Comparison of ENCODE assay signal across 43 mouse cellular contexts in genomic region chr14:50804683-50805082, GRCm38 (mm10). TPM values are rescaled to one million over a fixed set of nuclear protein-coding genes. Genes with fewer than 3 reads are reported as not detected.
DNase-seq lines count a peak whose midpoint lies in the region; ATAC-seq and TF ChIP-seq lines count a peak whose summit lies in the region.
"Had no signal": no experiment of that assay in that cellular context is flagged by ENCODE, and none has a peak within 500 bp of the region (broad histone marks: within the 10 kb centered on the region; RNA-seq: fewer than 3 reads in every experiment).

No protein-coding gene starts in this region.

- in situ Hi-C loops in ES-E14 (cut with MboI; ENCODE audit: low sequenced_read_pairs in 2 of 2, unreplicated experiment in 2 of 2): no loop called here

- no peak for TF ChIP-seq CTCF in C2C12 (IDR thresholded peaks at IDR 0.05; ENCODE audit: control insufficient read depth, insufficient read depth, insufficient read length)

- no peaks in the 10 kb centered on the region for H3K9me3 ChIP-seq in megakaryocyte, embryonic 14.5 days
- no peaks in the 10 kb centered on the region for H3K9me3 ChIP-seq in ES-E14 (ENCODE audit: control insufficient read depth, insufficient read depth, low read depth, low read length)
- H3K9me3 ChIP-seq: forebrain, embryonic 10.5 days; forebrain, embryonic 15.5 days; heart, embryonic 10.5 days; heart, embryonic 15.5 days; kidney, embryonic 15.5 days; neural tube, embryonic 15.5 days had no signal

- H3K79me2 ChIP-seq in C2C12 (ENCODE audit: control insufficient read depth, insufficient read depth): peaks cover 72% of the 10 kb centered on the region
- peaks cover 7% of the 10 kb centered on the region for H3K79me2 ChIP-seq in myocyte (ENCODE audit: control insufficient read depth, insufficient read depth)

- H3K79me3 ChIP-seq in C2C12 (ENCODE audit: low read depth): peaks cover 58% of the 10 kb centered on the region

- no peak for DNase-seq in ES-E14 (ENCODE audit: low read depth, low spot score)
- DNase-seq in cerebellum, postnatal 14 days: no peak
- no peak for DNase-seq in natural killer cell, adult 2 months (ENCODE audit: low spot score in 2 of 2)
- DNase-seq: adrenal gland, adult 2 months; adrenal gland, postnatal 36 days; B cell, adult 2 months; cerebellum, adult 8-10 months; cerebellum, postnatal 36 days; gastrocnemius, adult 2 months; kidney, adult 18-20 months; kidney, postnatal 36 days; lung, embryonic 14.5 days; lung, postnatal 14 days; right cerebral cortex, adult 18-20 months; spleen, adult 18-20 months; thymus, adult 2 months; thymus, postnatal 4 days had no signal

- H3ac ChIP-seq in C2C12 (ENCODE audit: control insufficient read depth, insufficient read length, low read depth) (peak overlapping the region; percentile 66), myocyte (ENCODE audit: control insufficient read depth, insufficient read length) (no peak overlapping the region)

- H3K4me1 ChIP-seq in megakaryocyte, embryonic 14.5 days: peaks cover 36% of the 10 kb centered on the region
- H3K4me1 ChIP-seq in ES-E14 (ENCODE audit: control insufficient read depth in 2 of 2, insufficient read depth in 2 of 2, low read length in 2 of 2, poor library complexity in 1 of 2): peaks cover 3 to 5% of the 10 kb centered on the region in 2 experiments; a peak in 3 of 4 replicates
- H3K4me1 ChIP-seq: heart, embryonic 10.5 days had no signal

- H3K27me3 ChIP-seq in megakaryocyte, embryonic 14.5 days (replicated peaks): no peaks in the 10 kb centered on the region
- H3K27me3 ChIP-seq in C2C12 (ENCODE audit: control insufficient read depth, insufficient read depth, insufficient read length) (no peaks in the 10 kb centered on the region), myocyte (ENCODE audit: control insufficient read depth, insufficient read depth, insufficient read length) (no peaks in the 10 kb centered on the region)
- H3K27me3 ChIP-seq: CH12.LX; forebrain, embryonic 15.5 days; heart, embryonic 15.5 days; kidney, embryonic 15.5 days; neural tube, embryonic 15.5 days had no signal

- peak overlapping the region; percentile 92 for H3K9ac ChIP-seq in ES-E14 (ENCODE audit: insufficient read depth, low read depth, low read length, poor library complexity, severe bottlenecking)
- H3K9ac ChIP-seq: forebrain, embryonic 15.5 days; heart, embryonic 15.5 days; kidney, embryonic 15.5 days; liver, embryonic 14.5 days; lung, embryonic 14.5 days; neural tube, embryonic 15.5 days had no signal

- H3K4me3 ChIP-seq in megakaryocyte, embryonic 14.5 days (replicated peaks): peak overlapping the region; percentile 92
- peak overlapping the region; percentile 37 for H3K4me3 ChIP-seq in C2C12 (ENCODE audit: insufficient read depth, poor library complexity, severe bottlenecking)
- H3K4me3 ChIP-seq in ES-E14 (ENCODE audit: insufficient read depth in 1 of 2, low read depth in 1 of 2, low read length in 2 of 2, poor library complexity in 1 of 2, severe bottlenecking in 1 of 2): peak overlapping the region; percentile 80 to 97
- peak overlapping the region; percentile 11 for H3K4me3 ChIP-seq in myocyte
- H3K4me3 ChIP-seq: forebrain, embryonic 10.5 days; forebrain, embryonic 15.5 days; gastrocnemius, adult 2 months; heart, embryonic 10.5 days; heart, embryonic 15.5 days; kidney, embryonic 15.5 days; layer of hippocampus, adult 2 months; neural tube, embryonic 15.5 days had no signal

- ATAC-seq in megakaryocyte, adult 5-6 weeks (ENCODE audit: poor library complexity, severe bottlenecking): no peak
- ATAC-seq: activated CD4-positive, CD25-positive, alpha-beta regulatory T cell, adult 4 months; forebrain, embryonic 15.5 days; hindbrain, embryonic 16.5 days had no signal

- peak overlapping the region; percentile 76; the same call in 1 of the 2 replicates for H3K27ac ChIP-seq in ES-E14 (ENCODE audit: insufficient read depth, low read depth, low read length, poor library complexity, severe bottlenecking)
- H3K27ac ChIP-seq: forebrain, embryonic 10.5 days; forebrain, embryonic 15.5 days; gastrocnemius, adult 2 months; heart, embryonic 10.5 days; heart, embryonic 15.5 days; kidney, embryonic 15.5 days; layer of hippocampus, adult 2 months; liver, embryonic 14.5 days; neural tube, embryonic 15.5 days had no signal

- H3K36me3 ChIP-seq in megakaryocyte, embryonic 14.5 days (replicated peaks; ENCODE audit: low read length): peaks cover 2% of the 10 kb centered on the region
- H3K36me3 ChIP-seq in C2C12 (ENCODE audit: control insufficient read depth, insufficient read depth) (peaks cover under 1% of the 10 kb centered on the region), ES-E14 (ENCODE audit: control insufficient read depth, insufficient read depth, low read length, poor library complexity, severe bottlenecking) (peaks cover 28% of the 10 kb centered on the region), myocyte (ENCODE audit: control insufficient read depth, insufficient read depth) (no peaks in the 10 kb centered on the region)
- H3K36me3 ChIP-seq: forebrain, embryonic 10.5 days; forebrain, embryonic 15.5 days; heart, embryonic 10.5 days; heart, embryonic 15.5 days; neural tube, embryonic 15.5 days had no signal

- no peak for TF ChIP-seq POLR2A in myocyte (IDR thresholded peaks at IDR 0.05; ENCODE audit: insufficient read length, low read depth)

- peak overlapping the region; percentile 66 for H3K4me2 ChIP-seq in myocyte (ENCODE audit: low read depth)
- H3K4me2 ChIP-seq: forebrain, embryonic 15.5 days; heart, embryonic 15.5 days; kidney, embryonic 15.5 days; lung, embryonic 14.5 days; midbrain, embryonic 11.5 days; neural tube, embryonic 15.5 days had no signal

TF ChIP-seq in C2C12, 6 proteins besides CTCF, POLR2A, EP300 and RAD21:
- no peak for TF ChIP-seq CEBPB (IDR thresholded peaks at IDR 0.05; ENCODE audit: low read depth)

TF ChIP-seq in ES-E14, 5 proteins besides CTCF, POLR2A, EP300 and RAD21:
- TF ChIP-seq ZC3H11A (IDR thresholded peaks at IDR 0.05; ENCODE audit: borderline replicate concordance, low read depth, low read length) (no peak), ZNF384 (IDR thresholded peaks at IDR 0.05; ENCODE audit: low read depth, low read length) (no peak), CHD2 (IDR thresholded peaks at IDR 0.05; ENCODE audit: low read depth, low read length) (no peak), HCFC1 (IDR thresholded peaks at IDR 0.05; ENCODE audit: borderline replicate concordance, insufficient read depth, low read length) (no peak), MAFK (IDR thresholded peaks at IDR 0.05; ENCODE audit: insufficient read depth, low read depth, low read length) (no peak)

TF ChIP-seq in myocyte, 11 proteins besides CTCF, POLR2A, EP300 and RAD21:
- no peak for TF ChIP-seq MYOD1 (IDR thresholded peaks at IDR 0.05; ENCODE audit: control insufficient read depth in 1 of 3, insufficient read length in 2 of 3, low read depth in 2 of 3)
- TF ChIP-seq POLR2AphosphoS2 (IDR thresholded peaks at IDR 0.05; ENCODE audit: insufficient read length, low read depth): no peak
- no peak for TF ChIP-seq CEBPB (IDR thresholded peaks at IDR 0.05; ENCODE audit: insufficient read depth, poor library complexity, severe bottlenecking)
- TF ChIP-seq USF1 (IDR thresholded peaks at IDR 0.05; ENCODE audit: low read depth): no peak
- no peak for TF ChIP-seq REST (IDR thresholded peaks at IDR 0.05; ENCODE audit: insufficient read depth, insufficient read length)
- no peak for TF ChIP-seq MAX (IDR thresholded peaks at IDR 0.05; ENCODE audit: low read depth)
- TF ChIP-seq SRF (IDR thresholded peaks at IDR 0.05; ENCODE audit: control insufficient read depth, insufficient read length, low read depth): no peak
- no peak for TF ChIP-seq TCF3 (IDR thresholded peaks at IDR 0.05; ENCODE audit: insufficient read length, low read depth)
- no peak for TF ChIP-seq MYOG (IDR thresholded peaks at IDR 0.05; ENCODE audit: control insufficient read depth in 1 of 3, insufficient read depth in 1 of 3, insufficient read length in 2 of 3, low read depth in 2 of 3)
- TF ChIP-seq E2F4 (IDR thresholded peaks at IDR 0.05; ENCODE audit: insufficient read depth): no peak
- TF ChIP-seq TCF12 (IDR thresholded peaks at IDR 0.05; ENCODE audit: insufficient read depth, poor library complexity, severe bottlenecking): no peak

RNA-seq across cellular contexts. Expression of gene Ccnb1ip1, which starts 2.8 kb away (rescaled TPM):
- polyA plus RNA-seq in megakaryocyte, embryonic 14.5 days (2012; ENCODE audit: insufficient read depth, low replicate concordance): not detected in 2 replicates
- total RNA-seq in megakaryocyte, adult 5-6 weeks (2015): not detected in 2 replicates
- total RNA-seq in megakaryocyte, adult 5-6 weeks (2017): not detected in 2 replicates
- polyA plus RNA-seq in C2C12 (2012; fragmentation: generic; extraction: Trizol) (1.6 TPM), myocyte (2012; fragmentation: generic; extraction: Trizol) (0.16 TPM)
- total RNA-seq in ES-E14 (2012; rRNA removed): 24.1 and 29.4 TPM in 2 replicates
- total RNA-seq: adrenal gland, adult 2 months; adrenal gland, postnatal 36 days; gastrocnemius, adult 2 months; gastrocnemius, postnatal 4 days; layer of hippocampus, adult 2 months; left cerebral cortex, postnatal 36 days had no signal
- polyA plus RNA-seq: activated CD4-positive, CD25-positive, alpha-beta regulatory T cell, adult 4 months; adrenal gland, adult 2 months; embryonic facial prominence, embryonic 11.5 days; forebrain, embryonic 10.5 days; heart, embryonic 10.5 days; heart, embryonic 15.5 days; hindbrain, embryonic 11.5 days; hindbrain, embryonic 16.5 days; intestine, embryonic 14.5 days; kidney, embryonic 15.5 days; limb, embryonic 14.5 days; liver, embryonic 14.5 days; lung, embryonic 14.5 days; midbrain, embryonic 11.5 days; neural tube, embryonic 15.5 days; stomach, embryonic 16.5 days; thymus, adult 2 months had no signal

RNA-seq across cellular contexts. Expression of gene Parp2, which starts 3.0 kb away (rescaled TPM):
- polyA plus RNA-seq in megakaryocyte, embryonic 14.5 days (2012; ENCODE audit: insufficient read depth, low replicate concordance): 3.0 TPM in 1 of 2 replicates, not detected in the other
- 59.7 and 62.1 TPM in 2 replicates for total RNA-seq in megakaryocyte, adult 5-6 weeks (2015)
- 53.6 and 78.7 TPM in 2 replicates for total RNA-seq in megakaryocyte, adult 5-6 weeks (2017)
- polyA plus RNA-seq in C2C12 (2012; fragmentation: generic; extraction: Trizol) (18.2 TPM), myocyte (2012; fragmentation: generic; extraction: Trizol) (22.1 TPM)
- 44.7 and 115 TPM in 2 replicates for total RNA-seq in ES-E14 (2012; rRNA removed)

RNA-seq across cellular contexts. Expression of gene Ttc5, which starts 19.4 kb away (rescaled TPM):
- 17.7 and 40.8 TPM in 2 replicates for polyA plus RNA-seq in megakaryocyte, embryonic 14.5 days (2012; ENCODE audit: insufficient read depth, low replicate concordance)
- total RNA-seq in megakaryocyte, adult 5-6 weeks (2015): 21.2 and 23.1 TPM in 2 replicates
- 35.4 and 39.4 TPM in 2 replicates for total RNA-seq in megakaryocyte, adult 5-6 weeks (2017)
- polyA plus RNA-seq in C2C12 (2012; fragmentation: generic; extraction: Trizol): 19.7 TPM
- total RNA-seq in ES-E14 (2012; rRNA removed): 28.4 and 65.9 TPM in 2 replicates
- 26.7 TPM for polyA plus RNA-seq in myocyte (2012; fragmentation: generic; extraction: Trizol)

RNA-seq across cellular contexts. Expression of gene Olfr749, which starts 59.8 kb away (rescaled TPM):
- polyA plus RNA-seq in megakaryocyte, embryonic 14.5 days (2012; ENCODE audit: insufficient read depth, low replicate concordance): not detected in 2 replicates
- total RNA-seq in megakaryocyte, adult 5-6 weeks (2015): not detected in 2 replicates
- not detected in 2 replicates for total RNA-seq in megakaryocyte, adult 5-6 weeks (2017)
- not detected for polyA plus RNA-seq in C2C12 (2012; fragmentation: generic; extraction: Trizol)
- total RNA-seq in ES-E14 (2012; rRNA removed): not detected in 2 replicates
- polyA plus RNA-seq in myocyte (2012; fragmentation: generic; extraction: Trizol): not detected
- total RNA-seq: adrenal gland, adult 2 months; adrenal gland, postnatal 36 days; CH12.LX; gastrocnemius, adult 2 months; gastrocnemius, postnatal 4 days; heart, postnatal 25 days; layer of hippocampus, adult 2 months; layer of hippocampus, postnatal 25 days; left cerebral cortex, adult 8-10 months; left cerebral cortex, postnatal 36 days had no signal
- polyA plus RNA-seq: activated CD4-positive, CD25-positive, alpha-beta regulatory T cell, adult 4 months; adrenal gland, adult 2 months; embryonic facial prominence, embryonic 11.5 days; forebrain, embryonic 10.5 days; forebrain, embryonic 15.5 days; heart, embryonic 10.5 days; heart, embryonic 15.5 days; hindbrain, embryonic 11.5 days; hindbrain, embryonic 16.5 days; intestine, embryonic 14.5 days; kidney, embryonic 15.5 days; limb, embryonic 14.5 days; liver, embryonic 14.5 days; lung, embryonic 14.5 days; midbrain, embryonic 11.5 days; neural tube, embryonic 15.5 days; stomach, embryonic 16.5 days; thymus, adult 2 months had no signal

Comparison
In these comparisons a context has a peak if more than half of its experiments do, and no peak if none do; other contexts are left out.
1. H3K4me3 ChIP-seq: peak in every context shown above with its lines; median percentile 92 in megakaryocyte, embryonic 14.5 days; 88 in ES-E14; 37 in C2C12; 11 in myocyte.